Mouse (Mus musculus) spleen, postnatal 4 days (tissue): ENCODE measurements at regions not wholly inside any gene's neighbourhood (a gene's known extent, or its start where the extent isn't known, plus 50 kb on each side); places are given as distances from the start of the nearest gene placed in this dataset.

ENCODE experiments used
- DNase-seq, 2 experiments: peaks; one replicate each; pipeline ENCODE4 v3.0.0; 2022; ENCODE audit warnings: low spot score in 2 of 2

DNA sequence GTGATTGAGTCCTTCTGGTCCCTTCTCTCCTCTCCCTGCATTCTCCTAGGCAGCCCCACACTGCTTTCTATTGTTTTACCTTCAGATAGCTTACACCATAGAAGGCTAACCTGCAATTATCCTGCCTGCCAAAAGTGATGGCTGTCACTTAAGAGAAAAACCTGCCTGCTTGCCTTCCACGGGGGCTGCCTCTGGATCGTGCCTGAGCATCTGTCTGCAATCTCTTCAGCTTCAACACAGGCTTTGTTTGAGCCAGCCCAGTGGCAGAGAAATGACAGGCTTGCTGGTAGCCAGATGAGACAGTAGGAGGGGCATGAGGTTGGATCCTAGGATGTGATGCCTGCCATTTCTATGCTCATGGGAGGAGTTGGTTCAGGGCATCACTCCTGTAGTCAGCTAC is 345.2 kb upstream of the Tshz3 start:
- no peak for DNase-seq

DNA sequence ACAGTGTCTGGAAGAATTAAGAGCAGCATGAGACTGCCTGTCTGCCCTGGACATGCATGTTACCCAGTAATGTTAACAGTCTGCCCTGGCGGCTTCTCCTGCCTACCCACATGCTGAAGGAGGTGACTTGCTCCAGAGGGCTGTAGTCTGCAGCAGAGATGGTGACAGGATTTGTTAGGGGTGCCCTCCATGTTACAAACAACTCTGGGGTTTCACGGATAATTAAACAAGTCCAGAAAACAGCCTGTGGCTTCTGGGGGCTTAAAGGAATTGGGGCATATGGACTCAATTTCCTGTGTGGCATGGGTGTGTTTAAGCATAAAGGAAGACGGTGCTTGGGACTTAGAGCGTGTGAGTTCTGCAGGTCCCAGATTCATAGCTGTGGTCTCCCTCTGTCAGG is 347.3 kb upstream of the Tshz3 start:
- no peak for DNase-seq

DNA sequence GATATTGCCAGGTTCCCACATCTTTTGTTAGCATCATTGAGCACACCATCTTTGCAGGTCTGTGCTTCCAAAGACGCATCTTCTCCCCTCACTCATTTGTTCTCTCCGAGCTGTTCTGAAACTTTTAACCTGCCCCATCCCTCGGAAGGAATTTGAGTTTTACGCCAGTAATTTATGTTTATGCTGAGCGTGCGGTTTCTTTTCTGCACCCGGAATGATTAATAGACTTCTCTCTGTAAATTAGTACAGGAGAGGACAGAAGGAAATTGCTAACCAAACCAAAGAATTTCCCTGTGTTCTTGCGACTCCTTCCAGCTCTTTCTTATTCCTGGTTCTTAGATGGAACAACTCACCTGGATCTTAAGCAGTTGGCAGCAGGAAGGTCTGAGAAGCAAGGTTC is 349.7 kb upstream of the Tshz3 start:
- DNase-seq: no peak

DNA sequence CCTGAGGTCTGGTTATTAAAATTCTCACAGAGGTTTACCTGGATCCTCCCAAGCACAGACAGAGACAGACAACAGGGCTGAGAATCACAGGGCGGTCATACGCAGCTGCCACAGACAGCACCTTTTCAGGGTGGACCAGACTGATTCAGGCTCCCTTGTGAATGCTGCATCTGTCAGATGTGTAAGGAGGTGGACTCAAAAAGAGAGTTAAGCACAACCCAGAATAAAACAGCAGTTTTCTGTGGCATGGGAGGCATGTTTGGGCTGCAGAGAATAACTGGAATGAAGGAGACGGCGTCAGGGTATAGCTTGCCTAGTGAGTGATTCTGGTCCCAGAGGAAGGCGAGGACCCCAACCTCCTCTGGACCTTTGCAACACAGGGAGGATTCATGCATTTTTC is 363.1 kb upstream of the Tshz3 start:
- DNase-seq: no peak

DNA sequence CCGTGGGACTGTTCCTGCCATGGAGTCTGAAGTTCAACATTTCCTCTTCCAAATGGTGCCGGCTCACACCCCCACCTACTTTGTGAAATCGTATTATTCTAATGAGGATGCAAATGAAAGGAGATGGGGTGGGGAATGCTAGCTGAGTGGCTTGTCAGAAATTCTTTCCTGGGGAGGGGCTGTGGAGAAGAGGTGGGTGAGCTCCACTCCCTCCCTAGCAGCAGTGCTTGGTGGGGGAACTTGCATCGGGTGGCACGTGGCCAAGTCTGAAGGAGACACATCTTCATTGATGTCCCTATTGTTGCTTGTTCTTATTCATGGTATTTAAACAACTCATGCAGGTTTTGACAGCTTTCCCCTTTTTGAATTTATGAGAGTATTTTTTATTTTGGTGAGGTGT is 363.8 kb upstream of the Tshz3 start:
- DNase-seq: no peak

DNA sequence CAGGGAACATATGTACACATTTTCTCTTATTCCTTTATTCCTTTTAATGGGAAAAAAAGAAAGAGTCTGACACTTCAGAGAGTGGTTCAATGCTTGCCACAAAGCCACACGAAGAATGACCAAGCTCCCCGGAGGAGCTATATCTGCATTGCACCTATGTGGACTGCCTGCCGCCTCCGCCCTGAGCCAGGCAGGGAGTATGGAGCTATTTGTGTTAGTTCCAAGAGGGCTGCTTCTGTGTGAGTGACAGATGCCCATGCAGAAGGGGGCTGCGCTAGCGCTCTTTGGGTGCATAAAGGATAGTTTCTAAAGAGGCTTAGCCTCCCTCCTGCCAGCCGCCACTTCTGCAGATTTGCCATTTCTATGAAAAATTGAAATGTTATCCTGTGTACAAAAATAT is 365.3 kb upstream of the Tshz3 start:
- no peak for DNase-seq

DNA sequence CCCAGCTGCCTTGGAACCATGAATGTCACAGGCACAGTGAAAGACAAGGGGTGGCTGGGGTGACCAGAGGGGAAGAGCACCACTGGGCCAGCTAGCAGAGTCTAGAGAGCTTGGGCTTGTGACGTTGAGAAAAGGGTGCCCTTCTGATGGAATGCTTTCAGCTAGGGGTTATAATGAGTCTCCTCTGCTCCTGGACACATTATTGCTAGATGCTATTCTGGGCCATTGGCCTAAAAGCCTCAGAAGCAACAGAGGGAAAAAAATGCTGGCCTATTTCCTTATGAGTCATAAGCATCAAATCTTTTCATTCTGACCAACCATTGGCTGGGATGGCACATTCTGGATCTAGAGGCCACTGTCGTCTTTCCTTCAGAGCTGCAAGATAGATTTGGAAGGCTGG is 369.8 kb upstream of the Tshz3 start:
- no peak for DNase-seq

DNA sequence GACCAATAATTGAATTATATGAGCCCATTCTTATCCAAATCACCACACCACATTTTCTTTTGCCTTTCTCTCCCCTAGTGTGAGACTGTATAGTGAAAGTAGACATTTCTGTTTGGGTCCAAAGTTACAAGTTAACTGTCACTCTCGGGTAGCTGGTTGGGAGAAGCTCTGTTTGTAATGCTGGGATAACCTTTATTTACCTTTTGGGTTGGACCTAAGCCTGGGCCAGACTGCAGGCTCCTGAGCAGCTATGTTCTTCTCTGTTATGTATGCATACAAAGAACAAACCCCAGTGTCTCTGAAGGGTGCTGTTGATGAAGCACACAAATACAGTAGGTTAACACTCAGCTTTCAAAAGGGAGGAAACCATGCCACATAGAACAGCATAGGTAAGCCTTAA is 373.9 kb upstream of the Tshz3 start:
- DNase-seq: no peak

DNA sequence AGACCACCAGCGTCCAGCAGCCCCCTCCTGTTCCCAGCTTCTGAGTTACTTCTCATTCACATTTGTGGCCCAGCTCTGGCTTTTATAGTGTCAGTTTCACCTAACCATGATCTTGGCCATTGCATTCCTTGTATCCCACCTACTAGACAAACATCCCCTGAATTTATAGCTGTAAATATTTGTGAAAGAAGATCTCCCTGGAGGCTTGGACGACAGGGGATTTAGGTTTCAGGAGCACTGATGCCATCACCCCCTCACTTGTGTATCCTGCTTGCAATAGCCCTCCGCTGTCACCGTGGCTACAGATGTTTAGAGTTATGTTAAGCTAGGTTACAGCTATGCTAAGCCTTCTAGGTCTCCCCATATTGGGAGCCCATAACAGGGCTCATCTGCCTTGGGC is 375.7 kb upstream of the Tshz3 start:
- no peak for DNase-seq

DNA sequence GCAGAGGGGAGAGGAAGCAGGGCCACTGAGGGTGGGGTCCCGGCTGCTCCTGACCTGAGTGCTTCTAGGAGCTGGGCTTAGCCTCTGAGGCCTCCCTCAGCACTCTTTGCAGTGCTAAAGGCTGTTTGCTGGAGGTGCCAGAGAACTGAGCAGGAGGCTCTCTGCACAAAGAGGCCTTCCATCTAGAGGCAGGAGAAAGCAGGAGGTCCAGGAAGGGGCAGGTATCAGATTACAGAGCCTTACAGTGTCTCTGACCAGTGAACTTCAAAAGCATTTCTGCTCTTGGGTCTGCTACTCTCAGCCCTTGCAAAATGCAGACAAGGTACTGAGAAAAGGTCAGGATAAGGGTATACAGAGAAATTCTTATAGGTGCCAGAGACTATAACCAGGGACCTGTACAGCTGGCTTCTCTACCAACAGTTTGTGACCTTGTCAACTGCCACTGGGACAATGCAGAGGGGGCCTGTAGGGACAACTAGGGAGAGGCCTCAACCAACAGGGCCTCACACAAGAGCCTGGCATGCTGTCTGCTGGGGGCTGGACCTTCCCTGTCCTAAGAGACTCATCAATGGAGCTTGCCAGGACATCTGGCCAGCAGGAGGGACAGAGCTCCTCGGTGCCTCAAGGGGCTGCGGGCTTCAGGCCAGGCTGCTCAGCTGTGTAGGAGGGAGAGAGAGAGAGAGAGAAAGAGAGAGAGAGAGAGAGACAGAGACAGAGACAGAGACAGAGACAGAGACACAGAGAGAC is 380.3 kb upstream of the Tshz3 start:
- no peak for DNase-seq

DNA sequence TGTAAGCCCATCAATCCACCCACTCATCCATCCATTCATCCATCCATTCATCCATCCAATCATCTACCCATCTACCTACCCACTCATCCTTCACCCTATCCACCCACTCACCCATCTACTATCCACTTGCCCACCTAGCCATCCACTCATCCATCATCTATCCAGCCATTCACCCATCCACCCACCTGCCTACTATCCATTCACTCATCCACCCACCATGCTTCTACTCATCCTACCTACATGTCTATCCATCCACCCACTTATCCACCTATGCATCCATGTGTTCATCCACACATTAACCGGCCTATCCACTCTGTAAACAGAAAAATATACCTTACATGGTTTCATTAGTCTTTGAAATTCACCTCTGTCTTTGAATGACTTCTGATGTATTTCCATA is 384.2 kb upstream of the Tshz3 start:
- no peak for DNase-seq

DNA sequence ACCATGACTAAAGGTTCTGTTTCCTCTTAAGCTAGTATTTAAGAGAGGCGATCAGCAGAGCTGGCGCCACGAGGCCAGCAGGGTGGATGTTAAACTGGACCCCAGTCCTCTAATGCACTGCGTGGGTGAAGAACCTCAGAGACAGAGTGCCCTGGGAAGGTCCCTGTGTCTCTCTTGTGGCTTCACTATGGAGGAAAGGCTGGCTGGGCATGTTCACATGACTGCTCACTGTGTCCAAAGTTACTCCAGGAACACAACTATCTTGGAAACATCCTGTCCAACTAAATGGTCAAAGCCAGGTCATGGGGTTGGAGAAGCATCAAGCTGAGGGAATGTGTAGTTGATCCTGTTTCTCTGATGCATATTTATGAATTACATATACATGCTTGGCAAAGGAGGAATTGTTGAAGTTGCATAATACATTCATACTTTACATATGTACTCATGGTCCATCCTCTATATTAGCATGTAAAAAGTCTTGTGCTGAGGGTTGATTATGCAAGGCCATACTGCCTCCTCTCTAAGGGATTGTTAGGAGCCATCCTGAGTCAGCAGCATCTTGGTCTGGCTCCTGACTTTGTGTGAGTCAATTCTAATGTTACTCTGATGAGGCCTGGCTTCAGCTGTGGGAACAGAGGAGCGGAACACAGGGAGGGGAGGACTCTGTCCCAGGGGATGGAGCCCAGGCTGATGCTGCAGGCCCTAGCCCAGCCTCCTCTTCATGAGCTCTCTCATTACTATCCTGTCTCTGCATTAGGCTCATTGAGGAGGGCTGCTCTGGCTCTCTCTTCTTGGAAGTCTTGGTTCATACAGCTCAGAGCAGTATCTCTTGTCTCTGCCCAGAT is 387.9 kb upstream of the Tshz3 start:
- no peak for DNase-seq

DNA sequence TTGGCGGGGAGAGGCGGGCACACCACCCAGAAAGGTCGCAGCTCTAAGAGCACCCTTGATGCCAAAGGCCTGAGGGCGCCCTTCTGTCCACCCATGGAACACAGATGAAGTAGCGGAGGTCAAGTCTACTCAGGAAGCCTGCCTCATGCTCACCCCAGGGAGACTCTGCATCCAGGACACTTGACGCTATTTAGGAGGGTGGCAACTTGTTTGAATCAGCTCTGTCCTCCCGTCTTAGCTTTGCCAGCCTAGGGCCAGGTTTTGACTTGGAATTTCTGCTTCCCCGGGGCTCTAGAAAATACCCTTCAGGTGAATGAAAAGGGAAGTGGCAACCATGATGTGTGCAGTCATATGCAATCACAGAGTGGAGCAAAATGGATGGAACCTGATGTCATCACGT is 389.2 kb upstream of the Tshz3 start:
- DNase-seq: no peak

DNA sequence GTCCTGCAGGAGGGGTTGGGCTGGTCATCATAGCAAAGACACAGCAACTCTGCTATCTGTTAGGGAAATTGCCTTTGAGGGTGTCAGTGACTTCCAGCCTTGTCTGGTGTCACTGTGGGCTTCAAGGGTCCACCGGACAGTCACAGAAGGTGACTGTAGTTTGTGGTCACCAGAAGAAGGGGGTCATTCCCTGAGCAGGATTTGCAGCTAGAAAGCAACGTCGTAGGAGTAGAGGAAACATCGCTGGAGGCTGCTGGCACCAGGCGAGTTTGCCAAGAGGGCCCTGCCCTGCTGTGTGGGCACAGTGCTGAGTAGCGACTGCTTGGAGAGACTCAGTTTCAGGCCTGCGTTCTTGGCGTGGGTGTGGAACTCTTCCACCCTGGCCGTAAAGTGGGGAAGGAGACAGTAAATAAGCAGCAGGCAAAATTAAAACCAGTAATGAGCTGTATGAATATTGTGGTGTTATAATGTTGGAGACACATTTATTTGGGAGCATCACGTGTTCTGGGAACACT is 389.8 kb upstream of the Tshz3 start:
- no peak for DNase-seq

DNA sequence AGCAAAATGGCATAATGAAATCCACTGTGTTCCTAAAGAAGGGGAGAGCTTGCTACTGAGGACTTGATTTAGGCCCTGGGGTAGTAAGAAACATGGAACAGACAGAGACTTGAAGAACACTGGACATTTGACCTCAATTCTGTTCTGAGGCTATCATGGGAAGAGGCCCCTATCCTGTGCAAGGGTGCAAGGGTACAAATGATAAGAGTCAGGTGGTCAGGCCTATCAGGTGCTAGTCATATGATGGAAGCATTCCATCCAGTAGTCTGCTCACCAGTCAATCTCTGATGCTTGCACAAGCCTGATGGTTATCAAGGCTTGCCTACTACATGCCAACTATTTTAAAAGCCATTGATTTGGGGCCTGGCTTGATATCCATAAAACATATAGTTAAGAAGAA is 420.6 kb upstream of the Tshz3 start:
- DNase-seq: no peak

DNA sequence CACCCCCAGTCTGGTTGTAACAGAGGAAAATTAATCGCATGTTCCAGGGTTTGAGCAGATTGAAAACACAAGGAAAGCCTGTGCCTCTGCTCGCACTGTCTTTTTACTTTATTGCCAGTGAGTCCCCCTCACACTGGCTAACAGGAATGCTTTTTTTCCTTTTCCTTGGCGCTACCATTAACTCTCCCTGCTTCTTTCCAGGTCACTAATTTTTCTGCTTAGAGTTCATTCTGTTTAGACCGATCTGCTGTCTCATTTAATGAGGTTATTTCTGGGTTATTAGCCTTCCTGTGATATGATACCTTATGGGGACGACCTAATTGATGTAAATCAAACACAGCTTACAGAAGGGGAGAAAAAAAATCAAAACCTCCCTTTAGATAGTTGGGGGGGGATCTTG is 429.0 kb upstream of the Tshz3 start:
- no peak for DNase-seq

DNA sequence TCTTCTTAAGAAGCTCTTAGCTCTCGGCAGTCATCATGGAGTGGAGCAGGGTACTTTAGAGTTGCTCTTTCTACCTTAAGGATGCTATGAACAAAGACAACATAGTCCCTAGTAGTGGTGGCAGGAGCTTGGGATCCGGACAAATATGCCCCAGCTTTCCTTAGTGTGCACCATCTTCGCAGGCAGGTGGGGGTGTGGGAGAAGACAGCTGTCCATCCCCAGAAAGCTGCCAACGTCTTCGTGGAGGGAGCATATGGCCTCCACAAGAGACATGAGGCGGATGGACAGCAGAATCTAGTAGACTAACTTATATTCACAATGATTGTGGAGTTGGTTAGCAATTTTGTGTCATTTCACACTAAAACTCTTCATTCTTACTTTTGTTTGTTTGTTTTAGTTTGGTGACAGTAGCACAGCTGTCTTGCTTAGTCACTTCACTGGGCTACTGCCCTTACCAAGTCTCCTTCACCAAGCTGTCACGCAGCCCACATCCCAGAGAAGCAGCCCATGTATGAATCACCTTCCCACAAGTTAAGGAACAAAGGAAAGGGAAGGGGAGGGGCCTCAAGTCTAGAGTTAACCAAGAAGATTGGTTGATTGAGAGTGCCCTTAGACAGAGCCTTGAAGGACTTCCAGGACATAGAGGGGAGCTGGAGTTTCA is 432.6 kb upstream of the Tshz3 start:
- no peak for DNase-seq

DNA sequence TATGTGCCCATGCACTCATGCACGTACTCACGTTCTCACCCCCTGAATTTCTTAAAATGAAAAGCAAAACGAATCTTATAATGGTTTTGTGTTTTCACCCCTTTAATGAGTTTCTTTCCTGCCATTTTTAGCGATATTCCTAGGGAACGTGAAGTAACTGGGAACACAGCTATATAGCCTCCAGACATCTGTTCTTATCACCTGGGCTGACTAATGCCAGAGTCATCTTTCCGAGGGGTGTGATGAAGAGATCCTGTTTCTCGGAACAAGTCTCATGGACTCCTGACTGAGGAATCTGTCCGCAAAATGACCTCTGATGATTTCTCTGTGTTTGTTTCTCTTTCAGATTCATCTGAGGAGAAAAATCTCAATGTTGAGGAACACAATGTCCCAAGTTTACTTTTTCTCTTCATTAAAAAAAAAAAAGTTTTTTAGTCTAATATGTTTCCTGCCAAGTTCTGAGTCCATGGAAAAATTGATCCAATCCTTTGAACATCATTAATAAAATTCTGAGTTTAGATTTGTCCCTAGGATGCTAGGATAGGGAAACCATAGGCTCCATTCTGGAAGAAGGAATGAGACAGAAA is 435.7 kb upstream of the Tshz3 start:
- DNase-seq: no peak

DNA sequence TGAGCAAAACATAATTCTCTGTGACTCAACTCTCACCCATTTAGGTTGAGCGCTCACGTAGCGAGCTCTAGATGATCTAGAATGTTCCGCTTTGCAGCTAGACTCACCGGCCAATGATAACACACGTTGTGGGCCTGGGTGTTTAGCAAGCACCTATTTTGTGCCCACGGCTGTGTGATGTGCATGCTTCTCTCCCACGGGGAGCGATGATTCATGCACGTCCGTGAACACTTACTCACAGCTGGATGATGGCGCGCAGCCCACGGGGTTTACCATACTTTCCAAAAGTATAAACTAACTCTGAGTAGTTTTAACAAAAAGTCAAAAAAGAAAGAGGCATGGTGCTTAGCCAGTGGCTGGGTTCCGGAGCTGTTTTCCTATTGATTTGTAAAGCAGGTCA is 440.8 kb upstream of the Tshz3 start:
- DNase-seq: no peak

DNA sequence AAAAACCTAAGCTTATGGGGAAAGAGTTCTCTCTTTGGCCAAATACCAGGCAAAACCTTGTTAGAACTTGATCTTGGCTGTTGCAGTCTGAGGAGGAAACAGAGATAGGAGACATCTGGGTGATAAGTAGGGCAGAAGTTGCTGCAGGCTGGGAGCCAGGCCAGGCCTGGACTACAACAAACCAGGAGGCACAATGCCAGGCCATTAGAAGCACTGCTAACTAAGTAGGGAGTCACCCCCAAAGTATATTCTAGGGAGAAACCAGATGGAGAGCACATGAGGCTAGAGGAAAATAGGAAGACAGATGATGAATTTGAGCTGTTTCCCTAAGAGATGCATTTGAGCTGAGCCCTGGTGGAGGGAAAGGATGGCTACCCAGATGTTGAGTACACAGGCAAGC is 444.6 kb upstream of the Zfp507 start:
- no peak for DNase-seq

DNA sequence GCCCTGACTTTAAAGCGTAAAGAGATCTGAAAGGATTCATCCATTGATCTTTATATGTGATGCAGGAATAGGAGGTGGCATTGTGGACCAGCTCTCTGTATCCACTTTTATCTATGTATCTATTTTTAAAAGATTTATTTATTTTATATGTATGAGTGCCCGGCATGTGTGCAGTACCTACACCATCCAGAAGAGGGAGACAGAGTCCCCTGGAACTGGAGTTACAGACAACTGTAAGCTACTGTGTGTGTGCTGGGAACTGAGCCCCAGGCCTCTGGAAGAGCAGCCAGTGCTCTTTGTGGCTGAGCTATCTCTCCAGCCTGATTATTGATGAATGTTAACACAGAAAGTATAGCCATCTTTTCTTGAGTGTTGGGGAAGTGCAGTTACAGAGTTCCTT is 433.9 kb upstream of the Zfp507 start:
- DNase-seq: no peak

DNA sequence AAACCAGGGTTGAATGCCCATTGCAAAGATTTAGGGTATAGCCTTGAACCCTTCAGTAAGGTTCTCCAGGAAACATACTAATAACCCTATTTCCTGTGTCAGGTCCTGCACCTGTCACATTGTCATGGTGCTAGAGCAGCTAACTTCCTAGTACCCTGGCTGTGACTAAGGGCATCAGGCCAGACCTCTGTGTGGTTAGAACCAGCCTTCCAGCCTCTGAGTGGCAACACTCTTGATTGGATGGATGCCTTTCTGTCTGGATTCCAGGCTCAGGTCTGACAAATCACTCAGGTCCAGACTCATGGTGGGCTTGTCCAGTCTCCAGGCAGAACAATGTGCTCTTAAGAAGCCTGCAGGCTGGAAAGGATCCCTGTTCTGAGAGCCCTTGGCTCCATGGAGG is 426.2 kb upstream of the Zfp507 start:
- no peak for DNase-seq
